Mouse (Mus musculus) CD4-positive, CD25-positive, alpha-beta regulatory T cell (primary cell): ENCODE results near the gene Tor1b. TPM values are rescaled to one million over a fixed set of nuclear protein-coding genes. Genes with fewer than 3 reads are reported as not detected.

Source experiments
- polyA plus RNA-seq: library from polyadenylated mRNA; unstranded; fragments of 100-300 nt; shearing (Covaris generic); gene quantifications from one replicate; pipeline ENCODE4 v1.2.1, GENCODE M21; 2017

The Tor1b gene
- polyA plus RNA-seq = 32.1 TPM

GRCm38 (mm10) chr2:30952824-30953490 lies at the start of gene Tor1b:
TSS of gene Tor1b (plus strand) at chr2:30952959.

GRCm38 (mm10) chr2:30929483-30930045 lies 23.2 kb upstream of the Tor1b start, which contains the start of gene Ptges:
TSS of gene Ptges (minus strand) at chr2:30929863.

GRCm38 (mm10) chr2:30967352-30968327 lies 14.9 kb downstream of the Tor1b start, which contains the start of gene Tor1a:
TSS of gene Tor1a (minus strand) at chr2:30967933.

GRCm38 (mm10) chr2:30981790-30982513 lies 29.2 kb downstream of the Tor1b start, which contains the start of the genes BC005624 and Usp20:
TSS of gene BC005624 (minus strand) at chr2:30982201.
TSS of gene Usp20 (plus strand) at chr2:30982279.

Other genes with a start within 250 kb of the Tor1b start
- 2.1 TPM for gene 1700001O22Rik, start 149.3 kb upstream of the Tor1b start, polyA plus RNA-seq
- 32.3 TPM for gene Ntmt1, start 145.1 kb upstream of the Tor1b start, polyA plus RNA-seq
- gene Asb6, start 122.6 kb upstream of the Tor1b start, polyA plus RNA-seq = 53.3 TPM
- not detected for gene Prrx2, start 118.0 kb upstream of the Tor1b start, polyA plus RNA-seq
- gene Ptges, start 23.1 kb upstream of the Tor1b start, polyA plus RNA-seq = not detected
- gene Tor1a, start 15.0 kb downstream of the Tor1b start, polyA plus RNA-seq = 89.6 TPM
- gene BC005624, start 29.2 kb downstream of the Tor1b start, polyA plus RNA-seq = 74.9 TPM
- gene Usp20, start 29.3 kb downstream of the Tor1b start, polyA plus RNA-seq = 24.6 TPM
- gene Fnbp1, start 189.0 kb downstream of the Tor1b start, polyA plus RNA-seq = 116 TPM
- gene Gpr107, start 199.4 kb downstream of the Tor1b start, polyA plus RNA-seq = 50.4 TPM